Mouse (Mus musculus) myocyte (in vitro differentiated cells): ENCODE results near the gene Zfp661. TPM values are rescaled to one million over a fixed set of nuclear protein-coding genes. Genes with fewer than 3 reads are reported as not detected.
A peak's percentile ranks its signal among the peaks of the same experiment; 100 is the strongest.

Experiments used
- H3K27me3 ChIP-seq: one replicate; pipeline ENCODE4 v1.6.1; 2011; ENCODE audit not compliant: control insufficient read depth, insufficient read depth, insufficient read length
- H3K36me3 ChIP-seq: one replicate; pipeline ENCODE4 v1.6.1; 2011; ENCODE audit not compliant: control insufficient read depth, insufficient read depth
- H3K4me2 ChIP-seq: one replicate; pipeline ENCODE4 v1.6.1; 2011; ENCODE audit warnings: low read depth, control low read depth
- H3K4me3 ChIP-seq: one replicate; pipeline ENCODE4 v1.5.1; 2011; ENCODE audit warnings: mild to moderate bottlenecking, control low read depth, moderate library complexity
- H3K79me2 ChIP-seq: one replicate; pipeline ENCODE4 v1.6.1; 2011; ENCODE audit not compliant: control insufficient read depth, insufficient read depth
- H3ac ChIP-seq: one replicate; pipeline ENCODE4 v1.6.1; 2011; ENCODE audit not compliant: control insufficient read depth, insufficient read length
- CEBPB ChIP-seq: IDR thresholded peaks from 2 replicates; pipeline ENCODE4 v1.6.1; 2011; ENCODE audit warnings: mild to moderate bottlenecking, moderate library complexity; ENCODE audit not compliant: poor library complexity, insufficient read depth, severe bottlenecking
- E2F4 ChIP-seq: IDR thresholded peaks from one replicate; pipeline ENCODE4 v1.6.1; 2011; ENCODE audit warnings: mild to moderate bottlenecking, control low read depth, moderate library complexity; ENCODE audit not compliant: insufficient read depth
- MAX ChIP-seq: IDR thresholded peaks from one replicate; pipeline ENCODE4 v1.6.1; 2011; ENCODE audit warnings: low read depth, mild to moderate bottlenecking, control low read depth
- MYOD1 ChIP-seq, 3 experiments: IDR thresholded peaks; one replicate each; pipeline ENCODE4 v1.6.1; 2011; ENCODE audit warnings: control low read depth in 2 of 3, low read depth in 2 of 3, mild to moderate bottlenecking in 2 of 3, moderate library complexity in 1 of 3; ENCODE audit not compliant: insufficient read length in 2 of 3, control insufficient read depth in 1 of 3
- MYOG ChIP-seq, 3 experiments: IDR thresholded peaks; one replicate each; pipeline ENCODE4 v1.6.1; 2011; ENCODE audit warnings: control low read depth in 2 of 3, low read depth in 2 of 3, mild to moderate bottlenecking in 2 of 3; ENCODE audit not compliant: insufficient read length in 2 of 3, control insufficient read depth in 1 of 3, insufficient read depth in 1 of 3
- POLR2A ChIP-seq: IDR thresholded peaks from one replicate; pipeline ENCODE4 v1.6.1; 2011; ENCODE audit warnings: low read depth, mild to moderate bottlenecking, control low read depth, moderate library complexity; ENCODE audit not compliant: insufficient read length
- POLR2AphosphoS2 ChIP-seq: IDR thresholded peaks from one replicate; pipeline ENCODE4 v1.6.1; 2011; ENCODE audit warnings: low read depth, control low read depth; ENCODE audit not compliant: insufficient read length
- REST ChIP-seq: IDR thresholded peaks from one replicate; pipeline ENCODE4 v1.6.1; 2011; ENCODE audit warnings: mild to moderate bottlenecking, control low read depth, moderate library complexity; ENCODE audit not compliant: insufficient read depth, insufficient read length
- SRF ChIP-seq: IDR thresholded peaks from one replicate; pipeline ENCODE4 v1.6.1; 2011; ENCODE audit warnings: low read depth; ENCODE audit not compliant: control insufficient read depth, insufficient read length
- TCF12 ChIP-seq: IDR thresholded peaks from one replicate; pipeline ENCODE4 v1.6.1; 2011; ENCODE audit warnings: mild to moderate bottlenecking, control low read depth; ENCODE audit not compliant: poor library complexity, insufficient read depth, severe bottlenecking
- TCF3 ChIP-seq: IDR thresholded peaks from one replicate; pipeline ENCODE4 v1.6.1; 2011; ENCODE audit warnings: low read depth, control low read depth; ENCODE audit not compliant: insufficient read length
- USF1 ChIP-seq: IDR thresholded peaks from one replicate; pipeline ENCODE4 v1.6.1; 2011; ENCODE audit warnings: low read depth, mild to moderate bottlenecking, control low read depth, moderate library complexity
- polyA plus RNA-seq: library from polyadenylated mRNA; unstranded; fragments of >200 nt; fragmentation: generic; extraction: Trizol; gene quantifications from one replicate; pipeline ENCODE4 v1.2.1, GENCODE M21; 2012; ENCODE audit warnings: missing spikeins

Gene Zfp661
- polyA plus RNA-seq, 1 experiment = 1.4 TPM

- H3K36me3 ChIP-seq = no peaks in the 10 kb centered on the region
- no peaks in the 10 kb centered on the region for H3K79me2 ChIP-seq
- TF ChIP-seq MYOD1 (IDR thresholded peaks at IDR 0.05; ENCODE audit: control insufficient read depth in 1 of 3, insufficient read length in 2 of 3, low read depth in 2 of 3) = peak in 1 of 3 experiments; percentile 3
- no peak for TF ChIP-seq TCF3
- no peak for TF ChIP-seq MAX
- no peak for TF ChIP-seq USF1
- TF ChIP-seq POLR2AphosphoS2 = no peak
- no peak for TF ChIP-seq CEBPB
- TF ChIP-seq SRF = no peak
- no peak for TF ChIP-seq E2F4
- peak in 1 of 3 experiments; percentile 64 for TF ChIP-seq MYOG (IDR thresholded peaks at IDR 0.05; ENCODE audit: control insufficient read depth in 1 of 3, insufficient read depth in 1 of 3, insufficient read length in 2 of 3, low read depth in 2 of 3)
- no peak for TF ChIP-seq REST
- H3K4me2 ChIP-seq = peak overlapping the region; percentile 12
- no peak overlapping the region for H3ac ChIP-seq
- no peaks in the 10 kb centered on the region for H3K27me3 ChIP-seq
- H3K4me3 ChIP-seq = no peak overlapping the region
These were observed 13.6 kb downstream of the Zfp661 start for GRCm38 (mm10) chr2:127573322-127573721.

- no peak overlapping the region for H3K4me3 ChIP-seq
- H3ac ChIP-seq = no peak overlapping the region
- peaks cover 24% of the 10 kb centered on the region for H3K27me3 ChIP-seq
- no peaks in the 10 kb centered on the region for H3K36me3 ChIP-seq
- TF ChIP-seq TCF3 (no peak), E2F4 (no peak), MYOG (IDR thresholded peaks at IDR 0.05; ENCODE audit: control insufficient read depth in 1 of 3, insufficient read depth in 1 of 3, insufficient read length in 2 of 3, low read depth in 2 of 3) (no peak), MYOD1 (IDR thresholded peaks at IDR 0.05; ENCODE audit: control insufficient read depth in 1 of 3, insufficient read length in 2 of 3, low read depth in 2 of 3) (peak in 2 of 3 experiments; percentile 14 to 46), SRF (no peak)
- H3K4me2 ChIP-seq = peak overlapping the region; percentile 7
- H3K79me2 ChIP-seq = no peaks in the 10 kb centered on the region
These were observed 27.6 kb downstream of the Zfp661 start for GRCm38 (mm10) chr2:127559070-127559966.

GRCm38 (mm10) chr2:127551078-127551477 is 35.8 kb downstream of the Zfp661 start:
- Histone ChIP-seq H3ac (no peak overlapping the region), H3K4me3 (no peak overlapping the region), H3K79me2 (no peaks in the 10 kb centered on the region), H3K36me3 (no peaks in the 10 kb centered on the region), H3K27me3 (peaks cover 4% of the 10 kb centered on the region), H3K4me2 (no peak overlapping the region)
- TF ChIP-seq USF1 (no peak), MAX (no peak), TCF3 (no peak), TCF12 (no peak), MYOG (IDR thresholded peaks at IDR 0.05; ENCODE audit: control insufficient read depth in 1 of 3, insufficient read depth in 1 of 3, insufficient read length in 2 of 3, low read depth in 2 of 3) (no peak), POLR2A (no peak), CEBPB (no peak), REST (no peak), SRF (no peak), E2F4 (no peak), MYOD1 (IDR thresholded peaks at IDR 0.05; ENCODE audit: control insufficient read depth in 1 of 3, insufficient read length in 2 of 3, low read depth in 2 of 3) (no peak), POLR2AphosphoS2 (no peak)

- no peak overlapping the region for H3K4me3 ChIP-seq
- no peak for TF ChIP-seq REST
- no peak for TF ChIP-seq MYOD1 (IDR thresholded peaks at IDR 0.05; ENCODE audit: control insufficient read depth in 1 of 3, insufficient read length in 2 of 3, low read depth in 2 of 3)
- TF ChIP-seq MAX = no peak
- TF ChIP-seq TCF12 = no peak
- TF ChIP-seq MYOG (IDR thresholded peaks at IDR 0.05; ENCODE audit: control insufficient read depth in 1 of 3, insufficient read depth in 1 of 3, insufficient read length in 2 of 3, low read depth in 2 of 3) = no peak
These were observed 36.4 kb downstream of the Zfp661 start for GRCm38 (mm10) chr2:127550446-127550845.

GRCm38 (mm10) chr2:127549711-127550110 is 37.2 kb downstream of the Zfp661 start:
- TF ChIP-seq REST = no peak
- no peak for TF ChIP-seq MYOG (IDR thresholded peaks at IDR 0.05; ENCODE audit: control insufficient read depth in 1 of 3, insufficient read depth in 1 of 3, insufficient read length in 2 of 3, low read depth in 2 of 3)
- no peak for TF ChIP-seq USF1
- TF ChIP-seq TCF3 = no peak
- H3K79me2 ChIP-seq = no peaks in the 10 kb centered on the region

More at GRCm38 (mm10) chr2:127550446-127550845, 36.4 kb downstream of the Zfp661 start:
- H3K27me3 ChIP-seq = peaks cover 4% of the 10 kb centered on the region
- no peaks in the 10 kb centered on the region for H3K79me2 ChIP-seq
- no peak overlapping the region for H3ac ChIP-seq
- no peak overlapping the region for H3K4me2 ChIP-seq
- H3K36me3 ChIP-seq = no peaks in the 10 kb centered on the region

More at GRCm38 (mm10) chr2:127549711-127550110, 37.2 kb downstream of the Zfp661 start:
- Histone ChIP-seq H3K4me3 (no peak overlapping the region), H3K36me3 (no peaks in the 10 kb centered on the region), H3K27me3 (peaks cover 11% of the 10 kb centered on the region), H3K4me2 (no peak overlapping the region), H3ac (no peak overlapping the region)
